Mouse (Mus musculus): ENCODE measurements around the gene Gm17660. TPM values are rescaled to one million over a fixed set of nuclear protein-coding genes. Genes with fewer than 3 reads are reported as not detected.

Gene Gm17660
- polyA plus RNA-seq, 1 experiment = not detected

DNA sequence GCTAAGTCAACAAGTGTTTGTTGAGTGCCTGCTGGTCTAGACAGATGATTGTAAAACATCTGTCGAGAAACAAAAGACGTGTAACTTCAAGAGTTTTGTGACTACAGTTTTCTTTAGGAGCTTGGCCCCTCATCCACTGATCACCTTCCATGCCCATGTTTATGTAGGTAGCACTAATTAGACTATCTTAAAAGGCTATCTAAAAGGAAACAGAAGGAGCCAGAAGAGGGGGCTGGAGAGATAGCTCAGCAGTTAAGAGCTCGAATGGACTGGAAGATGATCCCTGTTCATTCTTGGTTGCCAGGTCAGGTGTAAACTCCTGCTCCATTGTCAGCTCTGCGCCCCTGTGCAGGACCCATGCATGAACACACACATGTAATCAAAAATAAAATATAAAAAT, 29.3 kb downstream of the Gm17660 start:
- TF ChIP-seq POLR2A (IDR thresholded peaks at IDR 0.05; ENCODE audit: extremely low read depth, insufficient read depth, low read length) (no peak), CTCF (IDR thresholded peaks at IDR 0.05; ENCODE audit: extremely low read depth, insufficient read depth, low read length) (no peak)
- Histone ChIP-seq H3K4me3 (ENCODE audit: insufficient read depth, low read length) (peak overlapping the region; percentile 68; the same call in 1 of the 2 replicates), H3K27ac (ENCODE audit: insufficient read depth, low read length) (0 out of 2 replicates have a peak overlapping the region, but pooled peaks have one; percentile 87), H3K4me1 (ENCODE audit: control insufficient read depth, insufficient read depth, low read length) (peaks cover 7% of the 10 kb centered on the region; the same call in 1 of the 2 replicates)

DNA sequence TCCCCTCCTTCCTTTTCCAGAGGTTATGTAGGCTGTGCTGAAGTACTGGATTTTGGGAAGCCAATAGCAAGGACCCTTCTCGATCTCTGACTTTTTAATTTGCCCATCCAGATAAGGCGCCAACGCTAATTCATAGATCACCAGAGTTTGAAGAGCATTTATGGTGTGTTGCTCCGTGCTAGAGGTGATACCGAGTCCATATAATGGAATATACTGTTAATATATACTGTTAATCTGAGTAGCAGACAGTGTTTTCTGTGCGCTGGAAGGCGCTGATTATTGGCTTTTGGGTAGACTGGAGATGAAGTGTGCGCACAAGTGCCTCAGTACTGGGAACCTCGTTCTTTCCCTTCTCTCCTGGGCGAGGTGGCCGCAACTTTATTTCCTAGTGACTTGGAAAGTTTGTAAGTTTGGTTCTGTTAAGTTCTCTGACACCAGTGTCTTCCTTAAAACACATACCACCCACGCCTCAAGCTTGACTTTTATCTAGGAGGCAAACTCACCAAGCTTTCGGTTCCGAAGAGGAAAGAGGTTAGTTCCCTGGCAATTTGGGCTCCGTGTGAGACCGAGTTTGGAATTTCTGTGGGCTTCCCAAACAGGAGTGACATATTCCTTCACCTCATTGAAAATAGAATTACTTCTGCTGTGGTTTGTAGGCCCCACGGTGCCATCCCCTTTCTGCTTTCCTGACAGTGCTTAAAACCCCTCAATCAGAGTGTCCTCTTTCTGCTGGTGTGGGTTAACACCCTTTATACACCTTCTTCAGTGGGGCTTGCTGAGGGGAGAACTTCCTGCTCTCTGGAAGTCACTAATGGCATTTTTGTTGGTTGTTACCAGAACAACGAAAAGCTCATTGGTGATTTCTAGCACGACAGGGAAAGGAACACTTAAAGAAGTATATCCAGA, 30.0 kb downstream of the Gm17660 start:
- Histone ChIP-seq H3K27ac (ENCODE audit: insufficient read depth, low read length) (peak overlapping the region; percentile 87), H3K4me3 (ENCODE audit: insufficient read depth, low read length) (peak overlapping the region; percentile 68), H3K4me1 (ENCODE audit: control insufficient read depth, insufficient read depth, low read length) (peaks cover 9% of the 10 kb centered on the region)
- no peak for TF ChIP-seq POLR2A (IDR thresholded peaks at IDR 0.05; ENCODE audit: extremely low read depth, insufficient read depth, low read length)
- no peak for TF ChIP-seq CTCF (IDR thresholded peaks at IDR 0.05; ENCODE audit: extremely low read depth, insufficient read depth, low read length)

DNA sequence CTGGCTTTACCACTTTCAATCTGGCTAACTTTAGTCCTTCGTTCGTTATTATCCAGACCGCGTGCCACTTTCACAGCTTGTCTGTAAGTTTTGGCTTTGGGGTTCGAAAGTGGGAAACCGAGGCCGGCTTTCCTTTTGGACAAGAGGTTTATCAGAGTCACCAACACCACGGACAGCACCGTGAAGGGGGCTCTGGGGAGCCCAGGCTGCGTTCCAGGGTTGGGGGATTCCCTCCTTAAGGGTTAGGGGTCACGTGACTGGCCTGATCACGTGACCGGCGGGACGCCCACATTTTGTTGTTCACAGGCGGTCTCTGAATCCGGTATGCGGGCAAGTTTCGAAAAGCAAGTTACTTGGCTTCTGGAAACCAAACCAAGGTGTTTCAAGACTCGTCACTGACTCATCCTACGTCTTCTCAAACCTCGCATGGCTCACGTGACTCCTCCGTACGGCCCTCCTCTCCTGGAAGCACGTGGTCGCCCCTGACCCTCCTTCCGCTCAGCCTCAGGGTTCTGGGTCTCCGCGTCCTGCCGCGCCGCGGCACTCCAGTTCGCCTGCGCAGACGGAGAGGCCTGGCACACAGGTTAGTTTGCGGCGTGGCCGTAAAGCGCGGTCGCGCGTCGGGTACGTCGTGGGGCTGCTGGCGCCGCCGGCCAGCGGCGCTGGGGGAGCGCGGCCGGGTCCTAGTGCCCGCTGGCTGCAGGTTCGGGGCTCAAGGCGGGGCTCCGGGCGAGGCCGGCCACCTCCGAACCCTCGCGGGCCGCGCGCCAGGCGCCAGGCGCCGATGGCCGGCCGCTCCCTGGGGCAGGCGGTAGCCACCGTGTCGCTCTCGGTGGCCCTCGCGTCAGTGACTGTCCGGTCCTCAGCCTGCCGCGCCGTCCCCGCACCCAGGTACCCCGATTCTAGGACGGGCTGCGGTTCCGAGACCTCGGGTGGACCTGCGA, 30.9 kb downstream of the Gm17660 start, which contains the start of gene Nudt9:
Gene Nudt9 (plus strand): TSS at position 51 of the 944 bp plus-strand sequence.
- TF ChIP-seq CTCF (IDR thresholded peaks at IDR 0.05; ENCODE audit: extremely low read depth, insufficient read depth, low read length) (no peak), POLR2A (IDR thresholded peaks at IDR 0.05; ENCODE audit: extremely low read depth, insufficient read depth, low read length) (peak; percentile 61; the same call in 1 of the 2 replicates)
- H3K4me3 ChIP-seq (ENCODE audit: insufficient read depth, low read length) = peak within 1 kb of the TSS; percentile 68
- peak within 1 kb of the TSS; percentile 87 for H3K27ac ChIP-seq (ENCODE audit: insufficient read depth, low read length)
- peaks cover 9% of the 10 kb centered on the region for H3K4me1 ChIP-seq (ENCODE audit: control insufficient read depth, insufficient read depth, low read length)

GRCm38 (mm10) chr5:104043704-104044103, 33.7 kb downstream of the Gm17660 start:
- Histone ChIP-seq H3K4me1 (ENCODE audit: control insufficient read depth, insufficient read depth, low read length) (peaks cover 9% of the 10 kb centered on the region), H3K27ac (ENCODE audit: insufficient read depth, low read length) (no peak overlapping the region), H3K4me3 (ENCODE audit: insufficient read depth, low read length) (no peak overlapping the region)
- TF ChIP-seq CTCF (IDR thresholded peaks at IDR 0.05; ENCODE audit: extremely low read depth, insufficient read depth, low read length) (no peak), POLR2A (IDR thresholded peaks at IDR 0.05; ENCODE audit: extremely low read depth, insufficient read depth, low read length) (no peak)

DNA sequence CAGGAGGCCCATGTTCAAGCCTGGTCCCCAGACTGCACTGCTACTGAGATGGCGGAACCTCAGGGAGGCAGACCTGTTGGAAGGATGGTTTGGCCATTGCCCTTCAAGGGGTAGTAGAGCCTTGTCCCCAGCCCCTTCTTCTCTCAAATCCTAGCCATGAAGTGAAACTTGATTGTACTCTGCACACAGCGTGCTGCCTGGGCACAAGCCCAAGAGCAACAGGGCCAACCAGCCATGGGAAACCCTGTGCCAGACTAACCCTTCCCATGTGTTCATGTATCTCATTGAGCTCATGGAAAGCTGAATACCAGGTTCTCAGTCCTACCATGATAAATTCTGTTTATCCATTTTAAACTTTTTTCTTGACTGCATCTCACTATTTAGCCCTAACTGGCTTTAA, 34.5 kb downstream of the Gm17660 start:
- no peak overlapping the region for H3K27ac ChIP-seq (ENCODE audit: insufficient read depth, low read length)
- H3K4me1 ChIP-seq (ENCODE audit: control insufficient read depth, insufficient read depth, low read length) = peaks cover 8% of the 10 kb centered on the region
- TF ChIP-seq CTCF (IDR thresholded peaks at IDR 0.05; ENCODE audit: extremely low read depth, insufficient read depth, low read length) (no peak), POLR2A (IDR thresholded peaks at IDR 0.05; ENCODE audit: extremely low read depth, insufficient read depth, low read length) (no peak)
- no peak overlapping the region for H3K4me3 ChIP-seq (ENCODE audit: insufficient read depth, low read length)

GRCm38 (mm10) chr5:104039154-104039932, 38.1 kb downstream of the Gm17660 start:
- TF ChIP-seq POLR2A (IDR thresholded peaks at IDR 0.05; ENCODE audit: extremely low read depth, insufficient read depth, low read length) (no peak), CTCF (IDR thresholded peaks at IDR 0.05; ENCODE audit: extremely low read depth, insufficient read depth, low read length) (peak; percentile 92)
- Histone ChIP-seq H3K4me3 (ENCODE audit: insufficient read depth, low read length) (no peak overlapping the region), H3K27ac (ENCODE audit: insufficient read depth, low read length) (no peak overlapping the region)

GRCm38 (mm10) chr5:104036686-104037085, 40.7 kb downstream of the Gm17660 start:
- TF ChIP-seq CTCF (IDR thresholded peaks at IDR 0.05; ENCODE audit: extremely low read depth, insufficient read depth, low read length) = no peak
- TF ChIP-seq POLR2A (IDR thresholded peaks at IDR 0.05; ENCODE audit: extremely low read depth, insufficient read depth, low read length) = no peak
- Histone ChIP-seq H3K4me3 (ENCODE audit: insufficient read depth, low read length) (no peak overlapping the region), H3K27ac (ENCODE audit: insufficient read depth, low read length) (no peak overlapping the region), H3K4me1 (ENCODE audit: control insufficient read depth, insufficient read depth, low read length) (no peaks in the 10 kb centered on the region)

More at GRCm38 (mm10) chr5:104039154-104039932, 38.1 kb downstream of the Gm17660 start:
- H3K4me1 ChIP-seq (ENCODE audit: control insufficient read depth, insufficient read depth, low read length) = peaks cover 3% of the 10 kb centered on the region; the same call in 1 of the 2 replicates

DNA sequence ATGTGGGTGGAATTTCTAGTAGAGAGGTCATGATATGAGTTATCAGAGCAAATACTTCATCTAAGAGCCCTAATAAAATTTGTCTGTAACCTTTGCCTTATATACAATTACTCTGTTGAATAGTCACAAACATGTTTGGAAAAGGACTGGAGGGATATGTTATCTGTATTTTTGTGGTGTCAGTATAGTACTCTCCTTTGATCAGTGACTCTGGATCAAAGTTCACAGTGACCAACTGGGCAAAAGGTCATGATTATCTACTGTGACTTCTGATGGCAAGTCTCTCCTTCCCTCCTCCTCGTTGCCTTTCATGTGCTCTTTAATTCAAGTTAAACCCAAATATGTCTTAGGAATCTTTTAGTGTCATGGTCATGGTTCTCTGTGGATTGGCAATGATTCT, 41.6 kb downstream of the Gm17660 start:
- H3K4me3 ChIP-seq (ENCODE audit: insufficient read depth, low read length) = no peak overlapping the region
- no peak overlapping the region for H3K27ac ChIP-seq (ENCODE audit: insufficient read depth, low read length)
- H3K4me1 ChIP-seq (ENCODE audit: control insufficient read depth, insufficient read depth, low read length) = no peaks in the 10 kb centered on the region
- no peak for TF ChIP-seq POLR2A (IDR thresholded peaks at IDR 0.05; ENCODE audit: extremely low read depth, insufficient read depth, low read length)
- no peak for TF ChIP-seq CTCF (IDR thresholded peaks at IDR 0.05; ENCODE audit: extremely low read depth, insufficient read depth, low read length)
